Mouse (Mus musculus) ES-E14 (cell line): ENCODE data around the gene Dchs1.

Source experiments
- CHD2 ChIP-seq: IDR thresholded peaks from 2 replicates; pipeline ENCODE4 v1.6.1; 2014; ENCODE audit warnings: mild to moderate bottlenecking, low read depth, low read length, inconsistent platforms
- HCFC1 ChIP-seq: IDR thresholded peaks from 2 replicates; pipeline ENCODE4 v1.6.1; 2012; ENCODE audit warnings: low read length, inconsistent platforms, borderline replicate concordance; ENCODE audit not compliant: insufficient read depth
- MAFK ChIP-seq: IDR thresholded peaks from 2 replicates; pipeline ENCODE4 v1.6.1; 2014; ENCODE audit warnings: mild to moderate bottlenecking, low read depth, low read length, inconsistent platforms; ENCODE audit not compliant: insufficient read depth
- ZC3H11A ChIP-seq: IDR thresholded peaks from 2 replicates; pipeline ENCODE4 v1.6.1; 2012; ENCODE audit warnings: low read depth, mild to moderate bottlenecking, inconsistent platforms, low read length, borderline replicate concordance

DNA sequence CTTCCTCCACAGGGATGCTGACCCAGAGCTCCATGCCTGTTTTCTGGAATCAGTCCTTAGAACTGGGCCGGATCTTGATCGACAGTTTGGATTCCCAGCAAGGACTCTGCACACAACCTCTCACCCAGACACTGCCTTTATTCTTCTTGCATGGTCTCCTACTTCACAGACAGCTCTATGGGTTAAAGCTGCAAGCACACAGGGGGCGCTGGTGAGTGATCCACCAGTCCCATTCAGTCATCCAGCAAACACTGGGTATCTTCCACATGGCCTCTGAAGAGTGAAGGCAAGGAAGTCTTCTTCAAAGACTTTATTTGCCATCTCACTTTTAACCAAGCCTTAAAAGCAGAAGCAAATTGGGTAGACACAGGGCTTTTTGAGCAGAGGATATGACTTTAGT, 72.1 kb downstream of the Dchs1 start:
- TF ChIP-seq HCFC1, result no peak
- TF ChIP-seq ZC3H11A, result no peak
- no peak for TF ChIP-seq CHD2
- TF ChIP-seq MAFK, result no peak
